Mouse (Mus musculus) neutrophil, adult 5-6 weeks (primary cell): ENCODE measurements around the gene Mta1. TPM values are rescaled to one million over a fixed set of nuclear protein-coding genes. Genes with fewer than 3 reads are reported as not detected.
A peak's percentile ranks its signal among the peaks of the same experiment; 100 is the strongest.

Experiments used
- ATAC-seq: fragments of 151-379, 151-347 bp; 2 replicates; pipeline ENCODE4 v1.8.0; 2017; ENCODE audit warnings: mild to moderate bottlenecking, moderate TSS enrichment; ENCODE audit not compliant: insufficient number of reproducible peaks, poor library complexity, low FRiP score, severe bottlenecking; ENCODE audit errors: extremely low read depth
- total RNA-seq: library from RNA; stranded (forward); fragments of 200-1000 nt; gene quantifications from 2 replicates; pipeline ENCODE4 v1.2.3, GENCODE M21; 2017

Mta1 gene
- total RNA-seq, 1 experiment from 2014 or later: 17.7 TPM

DNA sequence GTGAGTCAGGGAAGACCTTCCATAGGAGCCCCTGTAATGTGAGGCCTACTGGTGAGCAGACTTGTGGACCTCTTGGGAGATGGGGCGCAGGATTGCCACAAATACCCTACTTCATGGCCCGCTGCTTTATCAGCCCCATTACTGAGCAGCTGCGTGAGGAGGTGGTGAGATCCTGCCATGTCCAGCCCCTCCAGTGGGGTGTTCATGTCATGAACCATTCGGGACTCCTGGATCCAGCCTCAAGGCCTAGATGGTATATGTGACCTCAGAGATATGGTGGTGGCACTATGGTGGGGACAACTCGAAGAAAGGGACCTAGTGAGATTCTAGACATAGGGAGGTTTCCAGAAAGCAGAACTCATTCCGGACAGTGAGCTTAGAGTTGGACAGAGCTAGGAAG is 9.0 kb upstream of the Mta1 start:
- no peak for ATAC-seq

GRCm38 (mm10) chr12:113090053-113090452 is 8.0 kb upstream of the Mta1 start:
- no peak for ATAC-seq

DNA sequence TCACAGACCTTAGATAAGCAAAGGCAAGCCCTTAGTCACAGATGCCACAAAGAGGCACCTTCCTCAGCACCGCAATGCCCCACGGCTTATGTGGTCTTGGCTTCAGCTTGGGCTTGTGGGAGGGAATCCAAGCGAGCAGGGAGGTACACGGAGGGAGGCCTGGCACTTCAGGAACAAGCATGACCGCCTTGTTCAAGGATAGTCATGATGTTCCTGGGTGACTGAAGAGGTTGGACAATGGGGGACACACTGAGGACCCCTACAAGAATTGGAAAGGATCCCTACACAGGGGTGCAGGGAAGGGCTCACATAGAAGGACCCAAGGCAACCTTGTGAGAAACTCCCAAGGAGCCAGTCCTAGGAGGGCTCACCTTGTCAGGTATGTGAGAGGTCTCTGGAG is 1.0 kb upstream of the Mta1 start:
- no peak for ATAC-seq

- ATAC-seq: no peak
These were observed 563 bp downstream of the Mta1 start for GRCm38 (mm10) chr12:113098530-113099151.

- ATAC-seq: no peak
These were observed 1.6 kb downstream of the Mta1 start for GRCm38 (mm10) chr12:113099470-113100237.

DNA sequence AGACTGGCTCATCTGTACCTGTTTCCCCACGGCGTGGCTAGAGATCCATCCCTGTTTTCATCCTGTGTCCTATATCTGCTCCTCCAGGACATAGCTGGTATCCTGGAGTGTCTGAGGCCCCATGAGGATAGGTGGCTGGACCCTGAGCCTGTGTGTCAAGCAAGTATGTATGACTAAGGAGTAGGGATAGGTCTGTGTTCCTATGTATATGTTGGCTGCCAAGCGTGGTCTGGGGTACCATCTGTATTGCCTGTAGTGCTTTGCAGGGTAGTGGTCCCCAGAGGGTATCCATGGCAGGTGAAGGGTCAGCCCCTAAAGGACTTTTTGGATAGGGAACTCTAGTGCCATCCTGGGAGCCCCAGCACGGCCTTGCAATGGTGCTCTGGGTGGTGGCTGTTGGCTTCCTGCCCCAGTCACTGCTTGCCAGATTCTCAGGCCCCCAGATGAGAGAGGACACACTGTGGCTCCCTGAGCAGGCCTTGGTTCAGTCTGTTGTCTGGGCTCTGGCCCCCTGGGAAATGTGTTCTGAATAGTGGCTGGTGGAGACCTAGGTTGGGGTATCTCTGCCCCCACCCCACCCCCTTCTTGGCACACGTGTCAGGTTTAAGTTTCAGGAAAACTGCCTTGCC is 2.5 kb downstream of the Mta1 start:
- no peak for ATAC-seq

- ATAC-seq: no peak
These were observed 3.3 kb downstream of the Mta1 start for GRCm38 (mm10) chr12:113101251-113101960.

DNA sequence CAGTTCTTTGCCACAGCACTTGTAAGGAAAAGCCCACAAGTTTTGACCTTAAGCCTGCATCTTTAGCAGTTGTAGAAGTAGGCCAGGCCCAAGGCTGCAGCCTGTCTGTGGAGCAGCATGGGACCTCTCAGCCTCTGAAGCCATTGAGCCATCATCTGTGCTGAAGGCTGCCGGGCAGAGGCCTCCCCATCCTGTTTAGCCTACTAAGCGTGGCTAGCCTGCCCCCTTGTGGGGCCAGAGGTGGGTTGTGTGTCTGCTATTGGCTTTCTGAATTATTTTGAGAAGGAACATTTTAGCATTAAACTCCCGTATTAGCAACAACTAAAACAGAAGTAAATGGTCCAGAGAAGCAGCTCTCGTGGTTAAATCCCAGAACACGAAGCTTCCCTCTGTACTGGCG is 4.4 kb downstream of the Mta1 start:
- ATAC-seq: peak; percentile 66

DNA sequence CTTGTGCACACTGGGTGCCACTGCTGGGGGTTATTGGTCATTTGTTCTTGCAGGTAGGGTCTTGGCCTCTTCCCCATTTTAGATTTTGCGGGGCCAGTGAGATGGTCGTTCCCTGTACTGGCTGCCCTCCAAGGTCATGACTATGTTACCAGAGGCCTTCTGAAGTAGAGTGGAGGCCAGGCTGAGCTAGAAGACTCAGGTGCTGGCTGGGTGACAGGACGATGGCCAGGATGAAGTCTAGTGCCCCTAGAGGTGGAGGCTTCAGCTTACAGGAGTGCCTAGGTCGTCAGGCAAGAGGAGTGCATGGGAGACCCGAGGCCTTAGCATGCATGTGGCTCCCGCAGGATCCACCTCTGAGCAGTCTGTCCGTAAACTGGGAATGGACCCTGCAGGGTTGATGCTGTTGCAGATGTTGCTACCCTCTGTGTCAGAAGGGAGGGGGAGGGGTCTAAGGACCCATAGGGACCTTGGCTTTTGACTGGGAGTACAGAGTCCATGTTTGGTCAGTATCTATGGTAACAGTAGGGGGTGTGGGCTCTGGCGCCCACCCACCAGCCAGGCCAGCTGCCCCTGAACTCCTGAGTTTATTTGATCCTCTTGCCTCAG is 5.9 kb downstream of the Mta1 start:
- ATAC-seq: no peak; the same call in 1 of the 2 replicates

DNA sequence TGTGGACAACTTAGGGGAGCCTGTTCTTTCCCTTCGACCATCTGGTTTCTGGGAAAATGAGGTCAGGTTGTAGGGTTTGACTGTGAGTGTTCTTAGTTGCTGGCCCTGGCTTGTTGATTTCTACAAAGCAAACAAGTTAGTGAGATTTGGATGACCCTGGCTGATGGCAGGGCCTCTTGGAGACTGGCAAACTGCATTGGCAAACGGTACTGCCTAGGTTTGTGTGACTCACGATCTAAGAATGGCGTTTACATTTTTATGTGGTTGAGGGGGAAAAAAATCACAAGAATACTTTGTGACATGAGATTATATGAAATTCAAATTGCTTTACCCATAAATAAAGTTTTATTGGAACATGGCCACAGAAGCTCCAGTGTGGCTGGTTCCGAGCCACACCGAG is 8.3 kb downstream of the Mta1 start:
- no peak for ATAC-seq

- ATAC-seq: no peak
These were observed 9.5 kb downstream of the Mta1 start for GRCm38 (mm10) chr12:113107431-113108124.

- ATAC-seq: no peak
These were observed 10.6 kb downstream of the Mta1 start for GRCm38 (mm10) chr12:113108528-113109283.

DNA sequence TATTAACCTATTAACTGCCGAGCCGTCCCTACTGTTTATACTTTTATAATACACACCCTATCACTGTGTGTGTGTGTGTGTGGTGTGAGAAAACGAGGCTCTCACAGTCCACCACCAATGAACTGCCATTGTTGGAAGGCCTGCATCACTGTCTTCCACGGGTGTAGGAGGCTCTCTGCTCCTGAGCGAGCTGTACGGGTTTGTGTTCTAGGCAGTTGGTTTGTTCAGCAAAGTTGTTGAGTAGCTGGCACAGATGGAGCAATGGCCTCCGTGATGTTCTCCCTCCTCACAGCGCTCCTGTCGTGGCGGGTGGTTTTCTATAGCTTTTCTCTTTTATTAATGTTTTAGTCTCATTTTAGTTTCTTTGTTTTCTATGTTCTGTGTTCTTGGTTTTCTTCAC is 11.7 kb downstream of the Mta1 start:
- no peak for ATAC-seq

DNA sequence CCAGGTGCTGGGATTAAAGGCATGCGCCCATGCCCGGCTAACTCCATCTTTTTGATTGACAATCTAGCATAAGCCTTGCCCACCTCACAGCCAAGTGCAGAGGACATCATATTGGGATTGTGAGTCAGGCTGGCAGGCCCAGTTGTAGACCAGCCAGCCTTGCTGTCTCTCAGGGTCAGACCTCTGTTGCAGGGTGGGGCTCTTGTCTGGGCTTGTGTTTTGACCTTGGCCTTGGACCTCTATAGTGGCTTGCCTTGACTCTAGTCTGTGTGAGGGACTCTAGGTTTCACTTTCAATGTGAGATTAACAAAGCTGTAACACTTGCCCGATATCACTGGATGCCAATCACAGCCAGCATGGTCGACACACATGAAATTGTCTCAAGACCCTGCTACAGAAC is 16.1 kb downstream of the Mta1 start:
- ATAC-seq: no peak

- no peak for ATAC-seq
These were observed 16.9 kb downstream of the Mta1 start for GRCm38 (mm10) chr12:113114856-113115538.

GRCm38 (mm10) chr12:113119516-113120410 is 21.7 kb downstream of the Mta1 start:
- ATAC-seq: peak; percentile 74

- no peak for ATAC-seq
These were observed 26.6 kb downstream of the Mta1 start for GRCm38 (mm10) chr12:113124726-113125125.
